Mouse (Mus musculus) bone marrow macrophage, adult 2 months (primary cell): Measurements from ENCODE around the gene Ip6k2.

Source experiments
- CTCF ChIP-seq: IDR thresholded peaks from 2 replicates; pipeline ENCODE4 v1.5.1; 2012; ENCODE audit warnings: low read depth, mild to moderate bottlenecking, low read length, moderate library complexity
- POLR2A ChIP-seq: IDR thresholded peaks from 2 replicates; pipeline ENCODE4 v1.6.1; 2012; ENCODE audit warnings: mild to moderate bottlenecking, low read depth, low read length, borderline replicate concordance

GRCm38 (mm10) chr9:108855335-108855734 is 71.7 kb downstream of the Ip6k2 start:
- TF ChIP-seq CTCF (no peak), POLR2A (no peak)
